Mouse (Mus musculus): ENCODE data around the gene Tmem167b.
A peak's percentile ranks its signal among the peaks of the same experiment; 100 is the strongest.
"Not testable (repeated sequence)": the region's sequence is repeated elsewhere in the genome, so short reads cannot be mapped to it uniquely, and the experiment has no call there.

Tmem167b gene

GRCm38 (mm10) chr3:108562133-108562730 is at the start of gene Tmem167b:
TSS of gene Tmem167b (minus strand) at chr3:108562466.
- DNase-seq (ENCODE audit: low spot score) = peak; percentile 95

GRCm38 (mm10) chr3:108608906-108609305 is 46.6 kb upstream of the Tmem167b start:
- DNase-seq (ENCODE audit: low spot score) = no peak

GRCm38 (mm10) chr3:108591530-108592522 is 29.6 kb upstream of the Tmem167b start:
- no peak for DNase-seq (ENCODE audit: low spot score)

- peak; percentile 95 for DNase-seq (ENCODE audit: low spot score)
Measured at GRCm38 (mm10) chr3:108590786-108591529, 28.7 kb upstream of the Tmem167b start, which contains the start of gene Wdr47. TSS of gene Wdr47 (plus strand) at chr3:108591279.

GRCm38 (mm10) chr3:108588446-108588845 is 26.2 kb upstream of the Tmem167b start:
- no peak for DNase-seq (ENCODE audit: low spot score)

- no peak for DNase-seq (ENCODE audit: low spot score)
Measured at GRCm38 (mm10) chr3:108584580-108584979, 22.3 kb upstream of the Tmem167b start.

- no peak for DNase-seq (ENCODE audit: low spot score)
Measured at GRCm38 (mm10) chr3:108574018-108574417, 11.8 kb upstream of the Tmem167b start.

- DNase-seq (ENCODE audit: low spot score) = no peak
Measured at GRCm38 (mm10) chr3:108572309-108573010, 10.2 kb upstream of the Tmem167b start.

GRCm38 (mm10) chr3:108571443-108572294 is 9.4 kb upstream of the Tmem167b start, which contains the start of gene Taf13:
TSS of gene Taf13 (plus strand) at chr3:108571698.
- DNase-seq (ENCODE audit: low spot score) = peak; percentile 93

GRCm38 (mm10) chr3:108570813-108571212 is 8.5 kb upstream of the Tmem167b start:
- DNase-seq (ENCODE audit: low spot score) = no peak

GRCm38 (mm10) chr3:108569636-108570035 is 7.4 kb upstream of the Tmem167b start:
- DNase-seq (ENCODE audit: low spot score) = not testable (repeated sequence)

- no peak for DNase-seq (ENCODE audit: low spot score)
Measured at GRCm38 (mm10) chr3:108567990-108568877, 6.0 kb upstream of the Tmem167b start.

- peak; percentile 41 for DNase-seq (ENCODE audit: low spot score)
Measured at GRCm38 (mm10) chr3:108563309-108563708, 1.0 kb upstream of the Tmem167b start.

GRCm38 (mm10) chr3:108562777-108563271 is 558 bp upstream of the Tmem167b start:
- DNase-seq (ENCODE audit: low spot score) = no peak

- no peak for DNase-seq (ENCODE audit: low spot score)
Measured at GRCm38 (mm10) chr3:108557888-108558287, 4.4 kb downstream of the Tmem167b start.

- peak; percentile 87 for DNase-seq (ENCODE audit: low spot score)
Measured at GRCm38 (mm10) chr3:108554587-108555312, 7.5 kb downstream of the Tmem167b start.

- no peak for DNase-seq (ENCODE audit: low spot score)
Measured at GRCm38 (mm10) chr3:108554111-108554561, 8.1 kb downstream of the Tmem167b start.

GRCm38 (mm10) chr3:108542299-108542698 is 20.0 kb downstream of the Tmem167b start:
- no peak for DNase-seq (ENCODE audit: low spot score)
